7 mouse cellular contexts compared by ENCODE assay signal in the genomic region with DNA sequence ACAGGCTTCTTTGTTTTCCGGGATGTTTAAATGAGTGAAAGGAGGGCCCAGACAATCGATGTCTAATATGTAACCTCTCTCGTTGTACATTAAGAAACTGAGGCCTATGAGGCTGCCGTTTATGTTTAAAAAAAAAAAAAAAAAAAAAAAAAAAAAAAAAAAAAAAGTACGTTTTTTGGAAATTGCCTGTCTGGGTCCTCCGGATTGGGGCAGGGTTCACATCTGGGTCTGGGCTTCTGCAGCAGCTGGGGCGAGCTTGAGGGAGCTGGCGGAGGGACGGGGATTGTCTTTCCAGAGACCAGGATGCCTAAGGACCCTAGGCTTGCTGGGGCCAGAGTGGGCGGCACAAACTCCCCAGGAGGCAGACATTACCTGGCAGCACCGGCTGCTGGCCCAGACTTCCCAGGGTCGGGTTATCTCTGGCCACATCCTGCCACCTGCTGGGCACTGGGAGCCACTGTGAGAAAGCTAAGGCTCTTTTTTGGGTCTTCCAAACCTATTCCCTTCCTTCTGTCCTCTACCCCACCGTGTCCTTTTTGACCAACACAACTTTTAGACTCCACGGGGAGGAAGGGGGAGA. TPM values are rescaled to one million over a fixed set of nuclear protein-coding genes. Genes with fewer than 3 reads are reported as not detected.
DNase-seq lines count a peak whose midpoint lies in the region; ATAC-seq and TF ChIP-seq lines count a peak whose summit lies in the region.

No protein-coding gene starts in this region.

- no peak overlapping the region for H3K9ac ChIP-seq in ES-E14 (ENCODE audit: insufficient read depth, low read depth, low read length, poor library complexity, severe bottlenecking)
- H3K9ac ChIP-seq in midbrain, embryonic 13.5 days (replicated peaks): peak overlapping the region; percentile 71

- 3% methylated on average over 14 of the region's 14 CpGs for whole genome bisulfite sequencing in limb, embryonic 10.5 days
- WGBS in midbrain, embryonic 13.5 days: under 1% methylated on average over 14 of the region's 14 CpGs

- H3K4me1 ChIP-seq in ES-E14 (ENCODE audit: control insufficient read depth in 2 of 2, insufficient read depth in 2 of 2, low read length in 2 of 2, poor library complexity in 1 of 2): no peaks in the 10 kb centered on the region
- peaks cover 19% of the 10 kb centered on the region for H3K4me1 ChIP-seq in limb, embryonic 10.5 days
- peaks cover 15% of the 10 kb centered on the region; the same call in 1 of the 2 replicates for H3K4me1 ChIP-seq in midbrain, embryonic 13.5 days (replicated peaks)

- no peaks in the 10 kb centered on the region for H3K36me3 ChIP-seq in ES-E14 (ENCODE audit: control insufficient read depth, insufficient read depth, low read length, poor library complexity, severe bottlenecking)
- H3K36me3 ChIP-seq in limb, embryonic 10.5 days: no peaks in the 10 kb centered on the region
- H3K36me3 ChIP-seq in midbrain, embryonic 13.5 days: no peaks in the 10 kb centered on the region

- no peak overlapping the region for H3K27ac ChIP-seq in ES-E14 (ENCODE audit: insufficient read depth, low read depth, low read length, poor library complexity, severe bottlenecking)
- no peak overlapping the region; the same call in 1 of the 2 replicates for H3K27ac ChIP-seq in limb, embryonic 10.5 days
- H3K27ac ChIP-seq in midbrain, embryonic 13.5 days: peak overlapping the region; percentile 72

- peak; percentile 80 for TF ChIP-seq CTCF in brain, embryonic 14.5 days (IDR thresholded peaks at IDR 0.05; ENCODE audit: borderline replicate concordance, extremely low read depth, insufficient read depth, insufficient read length)

- H3K4me3 ChIP-seq in ES-E14 (ENCODE audit: insufficient read depth in 1 of 2, low read depth in 1 of 2, low read length in 2 of 2, poor library complexity in 1 of 2, severe bottlenecking in 1 of 2): peak overlapping the region; percentile 55; a peak in 2 of 4 replicates
- H3K4me3 ChIP-seq in limb, embryonic 10.5 days: peak overlapping the region; percentile 60
- H3K4me3 ChIP-seq in midbrain, embryonic 13.5 days (replicated peaks): peak overlapping the region; percentile 55

- DNase-seq in ES-E14 (ENCODE audit: low read depth, low spot score): no peak
- peak; percentile 86 for DNase-seq in brain, embryonic 14.5 days (ENCODE audit: low read depth)
- DNase-seq in frontal cortex, postnatal 14 days (ENCODE audit: low spot score in 2 of 2): peak; percentile 17 to 44
- DNase-seq in kidney, adult 11 months: peak; percentile 47
- DNase-seq in limb, embryonic 10.5 days (ENCODE audit: low spot score): peak; percentile 77
- peak; percentile 53 for DNase-seq in urinary bladder, postnatal 14 days (ENCODE audit: low spot score)

- peaks cover 56% of the 10 kb centered on the region for H3K27me3 ChIP-seq in limb, embryonic 10.5 days (ENCODE audit: low read depth, poor library complexity, severe bottlenecking)
- peaks cover 28% of the 10 kb centered on the region for H3K27me3 ChIP-seq in midbrain, embryonic 13.5 days

- H3K4me2 ChIP-seq in midbrain, embryonic 13.5 days (replicated peaks): peak overlapping the region; percentile 67

- H3K9me3 ChIP-seq in ES-E14 (ENCODE audit: control insufficient read depth, insufficient read depth, low read depth, low read length): no peaks in the 10 kb centered on the region
- H3K9me3 ChIP-seq in limb, embryonic 10.5 days (replicated peaks): no peaks in the 10 kb centered on the region
- H3K9me3 ChIP-seq in midbrain, embryonic 13.5 days: no peaks in the 10 kb centered on the region

- TF ChIP-seq POLR2A in brain, embryonic 14.5 days (IDR thresholded peaks at IDR 0.05; ENCODE audit: borderline replicate concordance, extremely low read depth, insufficient read depth, insufficient read length, poor library complexity, severe bottlenecking): no peak

- peak; percentile 78 for ATAC-seq in midbrain, embryonic 13.5 days

- in situ Hi-C loops in ES-E14 (cut with MboI; ENCODE audit: low sequenced_read_pairs in 2 of 2, unreplicated experiment in 2 of 2): loop anchor here in 1 of 2 experiments (25.0 kb wide), 1 partner anchor 430 kb away; no protein-coding TSS in a partner anchor

TF ChIP-seq in ES-E14, 5 proteins besides CTCF, POLR2A, EP300 and RAD21:
- TF ChIP-seq CHD2 (IDR thresholded peaks at IDR 0.05; ENCODE audit: low read depth, low read length) (no peak), HCFC1 (IDR thresholded peaks at IDR 0.05; ENCODE audit: borderline replicate concordance, insufficient read depth, low read length) (no peak), ZNF384 (IDR thresholded peaks at IDR 0.05; ENCODE audit: low read depth, low read length) (peak; percentile 96; the same call in 1 of the 2 replicates), ZC3H11A (IDR thresholded peaks at IDR 0.05; ENCODE audit: borderline replicate concordance, low read depth, low read length) (no peak), MAFK (IDR thresholded peaks at IDR 0.05; ENCODE audit: insufficient read depth, low read depth, low read length) (no peak)
TF ChIP-seq in ES-E14: peak in this region for 1.

RNA-seq across cellular contexts. Expression of a gene that starts 0.5 kb away (rescaled TPM):
- total RNA-seq in ES-E14 (2012; rRNA removed): 0.11 and 0.13 TPM in 2 replicates
- polyA plus RNA-seq in brain, embryonic 14.5 days (2012; rRNA removed): 52.1 and 66.6 TPM in 2 replicates
- 0.05 and 0.18 TPM in 2 replicates for polyA plus RNA-seq in limb, embryonic 10.5 days (2016; fragmentation: Nextera tagmentation; extraction: Ambion mirVana)
- 15.2 and 17.3 TPM in 2 replicates for polyA plus RNA-seq in midbrain, embryonic 13.5 days (2015; fragmentation: Nextera tagmentation; extraction: Ambion mirVana)

RNA-seq across cellular contexts. Expression of a gene that starts 17.8 kb away (rescaled TPM):
- total RNA-seq in ES-E14 (2012; rRNA removed): not detected in 2 replicates
- polyA plus RNA-seq in brain, embryonic 14.5 days (2012; rRNA removed): 0.45 and 0.74 TPM in 2 replicates
- 0.20 and 0.69 TPM in 2 replicates for polyA plus RNA-seq in limb, embryonic 10.5 days (2016; fragmentation: Nextera tagmentation; extraction: Ambion mirVana)
- polyA plus RNA-seq in midbrain, embryonic 13.5 days (2015; fragmentation: Nextera tagmentation; extraction: Ambion mirVana): 0.16 TPM in 1 of 2 replicates, not detected in the other

Comparison
In these comparisons a context has a peak if more than half of its experiments do, and no peak if none do; other contexts are left out.
1. RNA of a gene that starts 0.5 kb away (polyA plus RNA-seq): 52.1 to 66.6 TPM in brain, embryonic 14.5 days and 15.2 to 17.3 TPM in midbrain, embryonic 13.5 days; 0.05 to 0.18 TPM in limb, embryonic 10.5 days; every median in the first group is over 10 times any median in the second.
2. Peak in every context shown above with its lines, with median percentiles within 50 percentile points of each other: H3K4me3 ChIP-seq.